Mouse (Mus musculus) layer of hippocampus, adult 9-10 months (tissue): ENCODE measurements around the gene M1ap.

ENCODE experiments used
- DNase-seq: peaks from one replicate; pipeline ENCODE4 v3.0.0; 2022; ENCODE audit warnings: low spot score

Gene M1ap

DNA sequence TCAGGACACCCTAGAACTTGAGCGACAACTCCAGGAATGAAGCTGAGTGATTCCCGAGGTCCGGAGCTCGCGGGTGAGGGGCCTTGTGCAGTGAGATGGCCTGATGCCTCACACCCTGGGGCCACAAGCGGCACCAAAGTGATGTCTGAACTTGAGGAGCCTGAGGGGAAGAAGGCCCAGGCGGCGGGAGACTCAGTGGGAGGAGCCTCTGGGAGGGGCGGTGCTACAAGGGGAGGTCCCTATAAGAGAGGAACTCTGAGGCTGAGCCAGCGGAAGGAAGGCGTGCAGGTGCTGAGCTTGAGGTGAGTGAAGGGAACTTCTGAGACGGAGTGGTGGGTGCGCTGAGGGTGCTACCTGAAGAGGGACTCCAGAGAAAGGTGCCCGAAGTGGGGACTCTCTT is at the start of gene M1ap:
TSS of gene M1ap (plus strand) at position 252 of the 400 bp plus-strand sequence.
- no peak for DNase-seq

GRCm38 (mm10) chr6:82897311-82897710 is 49.4 kb upstream of the M1ap start:
- DNase-seq: no peak

- no peak for DNase-seq
Observed at GRCm38 (mm10) chr6:82898227-82898626, 48.5 kb upstream of the M1ap start.

- no peak for DNase-seq
Observed at GRCm38 (mm10) chr6:82898745-82899144, 48.0 kb upstream of the M1ap start.

GRCm38 (mm10) chr6:82902559-82902958 is 44.1 kb upstream of the M1ap start:
- DNase-seq: no peak

DNA sequence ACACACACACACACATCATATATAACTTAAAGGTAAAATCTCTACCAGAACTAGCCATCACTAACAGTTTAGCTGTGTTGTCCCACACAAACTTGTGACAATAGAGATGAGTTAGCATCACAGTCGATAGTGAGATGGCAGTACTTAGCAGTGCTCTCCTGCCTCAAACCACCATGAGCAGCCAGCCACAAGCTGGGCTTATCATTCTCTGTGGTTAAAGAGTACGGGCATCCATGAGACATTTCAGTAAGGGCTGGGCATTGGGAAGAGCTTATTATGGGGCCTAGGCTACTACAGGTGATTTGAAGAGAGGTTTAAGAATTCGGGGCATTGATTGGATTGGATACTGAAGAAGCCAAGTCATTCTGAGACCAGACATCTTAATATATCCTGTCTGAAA is 39.7 kb upstream of the M1ap start:
- no peak for DNase-seq

- no peak for DNase-seq
Observed at GRCm38 (mm10) chr6:82908034-82908433, 38.7 kb upstream of the M1ap start.

- no peak for DNase-seq
Observed at GRCm38 (mm10) chr6:82909136-82909855, 37.4 kb upstream of the M1ap start.

DNA sequence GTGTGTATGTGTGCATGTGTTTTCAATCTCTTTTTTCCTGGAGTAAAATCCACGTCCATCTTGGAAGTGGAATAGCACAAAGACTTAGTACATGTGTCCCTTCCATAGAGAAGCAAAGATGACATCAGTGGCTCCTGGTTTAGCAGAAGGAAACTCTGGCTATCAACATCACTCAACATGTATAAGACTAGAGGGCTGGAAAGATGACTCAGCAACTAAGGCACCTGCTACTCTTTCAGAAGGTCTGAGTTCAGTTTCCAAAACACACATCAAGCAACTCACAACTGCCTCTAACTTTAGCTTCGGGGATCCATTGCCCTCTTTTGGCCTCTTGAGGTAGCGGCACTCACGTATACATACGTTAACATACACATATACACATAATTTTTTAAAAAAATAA is 35.4 kb upstream of the M1ap start:
- no peak for DNase-seq

DNA sequence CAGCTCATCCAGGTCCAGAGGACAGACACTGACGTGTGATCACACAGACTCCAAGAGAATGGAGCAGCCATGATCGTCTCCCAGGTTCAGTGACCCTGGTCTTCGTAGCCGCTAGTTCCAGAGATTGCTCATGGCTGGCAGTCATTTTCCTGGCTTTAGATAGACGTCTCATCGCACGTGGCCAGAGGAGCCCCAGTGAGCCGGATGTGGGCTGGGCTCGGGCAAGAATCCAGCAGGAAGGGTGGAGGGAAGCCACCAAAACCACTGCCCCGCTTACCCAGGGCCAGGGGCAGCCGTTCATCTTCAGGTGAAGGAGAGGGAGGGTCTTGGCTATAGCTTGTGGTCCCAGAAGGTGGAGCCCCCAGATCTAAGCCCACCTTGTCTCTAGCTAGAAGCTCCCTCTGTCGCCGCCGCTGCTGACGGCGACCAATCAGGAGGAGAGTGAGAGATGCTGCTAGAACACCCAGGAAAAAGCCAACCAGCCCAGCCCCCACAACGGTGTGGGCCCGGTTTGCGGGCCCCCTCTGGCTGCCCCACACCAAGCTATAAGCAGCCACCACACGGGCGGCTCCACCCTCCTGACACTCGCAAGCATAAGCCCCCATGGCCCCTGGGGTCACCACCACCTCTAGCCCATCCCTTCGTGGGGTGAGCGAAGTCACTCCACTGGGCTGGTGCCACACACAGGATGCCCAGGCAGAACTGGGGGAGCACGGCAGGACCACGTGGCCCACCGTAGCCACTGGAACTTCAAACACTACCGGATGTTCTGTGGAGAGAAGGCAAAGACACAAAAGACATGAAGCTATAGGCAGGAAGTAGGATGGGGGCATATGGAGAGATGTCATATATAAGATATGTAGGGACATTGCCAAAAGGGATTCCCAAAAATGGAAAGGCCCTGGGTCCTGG is 33.1 kb upstream of the M1ap start:
- no peak for DNase-seq

DNA sequence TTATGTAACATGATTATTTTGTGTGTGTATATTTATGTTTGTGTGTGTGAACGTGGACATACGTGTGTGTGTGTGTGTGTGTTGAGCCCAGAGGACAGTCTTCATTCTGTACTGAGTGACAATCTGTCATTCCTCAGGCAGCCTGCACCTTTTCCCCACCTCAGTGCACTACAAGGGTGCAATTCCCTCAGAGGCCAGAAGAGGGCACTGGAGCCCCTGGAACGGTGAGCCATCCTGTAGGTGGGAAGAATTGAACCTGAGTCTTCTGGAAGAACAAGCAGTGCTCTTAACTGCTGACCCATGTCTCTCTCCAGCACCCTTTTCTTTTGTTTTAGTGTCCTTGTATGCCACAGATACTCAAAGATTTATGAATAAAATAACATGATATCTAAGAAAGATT is 30.8 kb upstream of the M1ap start:
- DNase-seq: no peak

GRCm38 (mm10) chr6:82916459-82916858 is 30.2 kb upstream of the M1ap start:
- DNase-seq: no peak

DNA sequence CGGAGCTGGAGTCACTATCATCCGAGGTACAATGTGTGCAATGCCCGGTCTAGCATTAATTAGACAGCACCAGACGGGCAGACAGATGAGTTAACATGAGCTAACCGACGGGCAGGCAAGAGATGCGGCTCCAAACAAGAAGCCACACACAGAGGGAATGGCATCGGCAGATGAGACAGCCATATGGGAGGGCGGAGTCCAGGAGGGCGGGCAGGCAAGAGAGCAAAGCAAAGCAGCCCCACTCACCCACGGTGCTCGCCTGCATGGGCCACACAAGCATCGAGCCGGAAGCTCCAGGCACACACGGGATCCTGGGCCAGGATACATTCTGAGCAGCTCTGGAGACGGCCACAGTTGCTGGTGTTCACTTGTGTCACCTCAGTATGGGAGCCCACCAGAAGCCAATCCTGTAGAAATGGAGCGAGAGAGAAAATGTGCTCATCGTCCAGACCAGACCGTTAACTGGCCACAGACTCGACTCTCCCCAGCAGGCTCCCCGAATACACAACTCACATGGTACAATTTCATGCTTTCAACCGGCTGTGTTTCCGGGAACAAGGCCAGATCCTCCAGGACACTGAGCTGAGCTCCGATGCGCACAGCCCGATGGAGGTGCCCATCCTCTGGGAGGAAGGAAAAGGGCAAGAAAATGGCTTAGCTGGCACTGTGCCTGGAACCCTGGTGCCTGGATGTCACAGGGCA is 29.5 kb upstream of the M1ap start:
- DNase-seq: peak; percentile 76

DNA sequence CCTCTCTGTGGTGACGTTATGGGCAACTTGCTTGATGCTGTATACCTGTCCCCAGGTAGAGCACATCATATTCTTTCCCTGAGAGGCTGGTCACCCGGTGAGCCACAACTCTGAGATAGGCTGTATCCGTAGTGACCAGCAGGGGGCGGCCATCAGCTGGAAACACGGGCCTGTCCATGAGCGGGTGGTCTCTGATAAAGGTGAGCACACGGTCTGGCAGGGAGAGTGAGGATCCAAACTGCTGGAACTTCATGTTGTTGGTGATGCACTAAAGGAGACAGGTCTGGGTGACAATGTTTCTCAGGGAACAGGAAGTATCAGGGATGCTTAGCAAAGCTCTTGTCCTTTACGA is 28.9 kb upstream of the M1ap start:
- DNase-seq: no peak

DNA sequence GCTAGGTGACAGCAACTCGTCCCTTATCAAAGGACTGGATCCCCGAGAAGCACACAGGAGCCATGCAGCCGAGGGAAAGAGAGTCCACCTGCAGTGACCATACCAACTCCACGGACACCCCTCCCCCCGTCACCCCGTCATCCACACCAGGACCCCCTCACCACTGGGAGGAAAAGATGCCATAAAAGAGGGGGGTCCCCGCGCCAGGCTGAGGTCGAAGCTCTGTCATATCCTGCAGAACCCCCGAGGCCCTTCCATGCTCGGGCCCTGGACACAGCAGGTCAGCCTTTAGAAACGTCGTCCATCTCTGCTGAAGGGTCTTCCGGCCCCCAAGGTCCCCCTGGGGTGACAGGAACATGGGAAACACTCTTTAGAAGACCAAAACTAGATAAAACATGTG is 28.3 kb upstream of the M1ap start:
- no peak for DNase-seq

GRCm38 (mm10) chr6:82919520-82919919 is 27.2 kb upstream of the M1ap start:
- DNase-seq: no peak

DNA sequence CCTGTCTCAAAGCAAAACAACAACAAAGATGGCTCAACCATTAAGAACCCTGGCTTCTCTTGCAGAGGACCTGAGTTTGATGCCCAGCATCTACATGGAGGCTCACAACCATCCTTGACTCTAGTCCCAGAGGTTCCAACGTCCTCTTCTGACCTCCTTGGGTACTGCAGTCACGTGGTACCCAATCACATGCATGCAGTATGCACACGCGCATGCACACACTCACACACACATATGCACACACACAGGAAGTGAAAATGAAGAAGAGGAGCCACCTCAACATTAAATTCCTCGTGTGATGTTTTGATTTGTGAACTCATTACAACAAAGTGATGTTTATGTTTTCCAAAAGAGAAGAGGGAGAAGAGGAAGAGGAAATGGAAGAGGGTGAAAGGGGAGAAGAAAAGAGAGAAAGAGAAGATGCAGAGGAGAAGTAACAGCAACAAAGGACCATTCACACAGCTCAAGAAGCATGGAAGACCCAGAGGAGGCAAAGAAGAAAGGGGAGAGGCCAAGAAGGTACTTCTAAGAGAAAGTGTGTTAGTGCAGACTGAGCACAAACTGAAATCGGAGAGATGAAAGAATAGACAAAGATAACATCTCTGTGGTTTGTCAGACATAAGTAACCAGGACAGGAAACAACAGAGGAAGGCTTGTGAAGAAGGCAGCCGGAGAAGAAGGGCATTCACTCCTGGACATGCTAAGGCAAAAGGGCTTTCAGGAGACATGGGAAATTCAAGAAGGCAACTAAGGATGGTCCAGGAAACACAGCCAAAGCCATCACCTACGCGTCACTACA is 25.1 kb upstream of the M1ap start:
- DNase-seq: no peak

GRCm38 (mm10) chr6:82925005-82925404 is 21.7 kb upstream of the M1ap start:
- DNase-seq: no peak

- DNase-seq: no peak
Observed at GRCm38 (mm10) chr6:82926106-82926505, 20.6 kb upstream of the M1ap start.

- DNase-seq: no peak
Observed at GRCm38 (mm10) chr6:82926528-82926927, 20.2 kb upstream of the M1ap start.

DNA sequence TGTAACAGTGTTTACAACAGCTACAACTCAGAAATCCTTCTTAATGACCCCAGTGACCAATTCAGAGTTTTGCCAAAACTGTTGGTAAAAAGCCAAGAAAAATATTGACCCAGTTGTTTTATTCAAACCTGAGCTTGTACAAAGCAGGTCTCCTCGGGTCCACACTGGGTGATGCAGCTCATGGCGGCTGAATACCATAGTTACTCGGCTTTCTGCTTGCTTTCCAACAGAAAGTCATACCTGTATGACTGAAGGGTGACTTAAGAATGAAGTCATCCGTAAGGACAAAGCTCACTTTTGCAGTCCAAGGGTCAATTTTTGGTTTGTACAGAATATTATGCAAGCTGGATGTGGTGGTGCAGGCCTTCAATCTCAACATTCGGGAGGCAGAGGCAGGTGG is 19.1 kb upstream of the M1ap start:
- no peak for DNase-seq

DNA sequence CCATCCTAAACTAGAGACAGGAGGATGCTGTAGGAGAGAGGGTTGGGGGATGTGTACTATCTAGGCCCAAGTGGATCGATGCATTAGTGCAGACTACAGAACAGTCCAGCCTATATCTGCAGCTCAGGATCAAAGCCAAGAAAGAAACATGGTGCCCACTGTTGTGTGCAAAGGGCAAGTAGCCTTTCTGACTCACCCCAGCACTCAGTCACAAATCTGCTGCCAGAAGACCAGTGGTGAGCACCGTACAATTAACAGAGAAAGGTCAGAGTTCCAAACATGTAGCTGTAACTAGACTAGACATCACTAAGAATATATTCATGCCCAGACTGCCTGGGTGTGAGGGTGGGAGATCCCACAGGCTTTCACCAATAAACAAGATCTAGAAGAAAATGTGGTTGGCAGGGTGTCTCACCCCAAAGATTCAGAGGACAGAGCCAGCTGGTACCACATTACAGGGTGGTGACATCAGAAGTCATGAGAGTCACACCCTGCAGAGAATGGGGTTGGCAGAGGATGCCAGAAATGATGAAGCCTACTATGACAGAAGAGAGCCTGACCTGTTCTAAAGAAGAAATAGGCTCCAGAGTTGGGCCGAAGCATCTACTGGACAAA is 12.0 kb upstream of the M1ap start:
- DNase-seq: no peak
